Mouse (Mus musculus) ovary, adult 18-20 months (tissue): ENCODE measurements around the gene Slc4a1.

ENCODE experiments used
- DNase-seq: peaks from one replicate; pipeline ENCODE4 v3.0.0; 2022; ENCODE audit warnings: low spot score, mixed read lengths

The Slc4a1 gene

DNA sequence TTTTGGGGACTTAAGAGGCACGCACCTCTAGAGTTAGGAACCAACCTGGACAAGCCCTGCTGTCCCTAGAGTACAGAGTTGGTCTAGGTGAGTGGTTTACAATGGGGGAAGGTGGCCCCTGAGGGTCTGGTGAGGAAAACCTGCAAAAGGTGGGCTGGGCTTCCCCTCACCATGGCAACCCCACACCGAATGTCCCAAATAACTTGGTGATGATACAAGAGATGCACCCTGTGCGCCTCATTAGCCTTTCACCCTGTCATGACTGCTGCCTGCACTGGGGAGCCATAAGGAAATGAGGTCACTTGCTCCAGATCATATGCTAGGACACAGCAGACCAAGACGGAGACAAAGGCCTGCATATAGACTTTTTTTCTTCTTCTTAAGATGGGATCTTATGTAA lies 15.6 kb downstream of the Slc4a1 start:
- no peak for DNase-seq

DNA sequence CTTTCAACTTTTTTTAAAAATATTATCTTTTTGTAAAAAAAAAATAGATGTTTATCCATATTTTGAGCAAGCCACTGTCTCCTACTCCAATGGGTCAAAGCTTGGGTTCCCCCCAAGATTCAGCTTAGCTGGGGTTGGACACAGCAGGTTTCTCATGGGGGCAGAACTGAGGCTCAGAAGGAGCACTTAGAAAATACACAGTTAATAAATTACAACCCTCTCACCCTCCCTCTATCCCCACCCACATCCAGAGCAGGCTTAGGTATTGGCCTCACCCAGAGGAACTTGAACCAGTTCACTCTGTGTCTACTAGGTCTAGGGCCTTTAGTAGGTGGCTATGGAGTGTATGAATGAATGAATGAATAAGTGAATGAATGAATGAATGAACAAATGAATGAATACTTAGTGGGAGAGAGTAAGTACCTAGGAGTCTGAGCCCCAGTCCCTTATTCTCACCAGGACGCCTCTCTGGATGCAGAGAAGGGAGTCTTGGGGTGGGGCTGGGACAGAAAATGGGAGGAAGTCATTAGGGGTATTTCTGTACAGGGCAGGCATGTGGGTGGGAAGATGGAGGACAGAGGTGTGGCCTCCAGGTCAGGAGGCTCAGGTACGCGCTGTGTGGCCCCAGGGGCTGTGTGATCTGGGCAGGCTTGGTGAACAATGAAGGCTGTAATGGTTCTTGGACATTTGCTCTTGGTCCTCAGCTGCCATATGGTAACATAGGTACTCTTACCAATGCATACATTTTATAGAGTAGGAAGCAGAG lies 16.6 kb downstream of the Slc4a1 start:
- DNase-seq = no peak

DNA sequence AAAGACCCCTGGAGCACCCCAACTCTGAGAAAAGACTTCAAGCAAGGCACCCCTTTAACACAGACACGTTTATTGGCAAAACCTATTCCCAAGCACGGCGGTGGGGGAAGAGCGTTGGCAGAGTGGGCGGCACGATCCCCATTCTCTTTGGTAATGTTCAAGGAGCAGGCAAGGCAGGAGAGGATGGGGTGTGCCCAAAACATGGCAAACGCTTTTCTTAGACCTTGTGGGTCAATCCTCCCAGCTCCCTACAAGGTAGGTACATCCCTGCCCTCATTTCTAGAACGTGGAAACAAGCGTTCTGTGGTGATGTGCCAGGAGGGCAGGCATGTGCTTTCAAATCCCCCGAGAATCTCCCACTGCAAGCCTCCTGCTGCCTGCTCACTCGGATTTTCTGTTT lies 17.2 kb downstream of the Slc4a1 start:
- no peak for DNase-seq

DNA sequence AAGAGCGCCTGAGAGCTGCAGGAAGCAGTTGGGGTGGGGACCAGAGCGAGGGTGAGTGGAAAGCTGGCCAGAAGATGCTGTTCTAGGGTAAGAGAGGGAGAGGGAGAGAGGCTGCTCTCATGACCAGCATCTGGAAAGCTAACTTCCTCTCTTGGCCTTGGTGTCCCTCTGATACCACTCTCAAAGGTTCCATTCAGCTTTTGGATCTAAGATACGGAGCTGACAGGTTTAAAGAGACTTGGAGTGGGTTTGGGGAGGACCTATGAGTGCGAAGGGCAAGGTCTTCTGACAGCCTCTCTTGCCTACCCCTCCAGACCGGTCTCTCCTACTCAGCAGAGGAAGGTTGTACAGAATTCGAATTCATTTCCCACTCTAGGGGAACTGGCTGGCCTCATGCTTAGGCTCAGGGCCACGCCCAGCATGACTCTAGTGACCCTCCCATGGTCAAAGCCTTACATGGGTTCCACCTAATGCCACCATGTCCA lies 17.9 kb downstream of the Slc4a1 start:
- no peak for DNase-seq

DNA sequence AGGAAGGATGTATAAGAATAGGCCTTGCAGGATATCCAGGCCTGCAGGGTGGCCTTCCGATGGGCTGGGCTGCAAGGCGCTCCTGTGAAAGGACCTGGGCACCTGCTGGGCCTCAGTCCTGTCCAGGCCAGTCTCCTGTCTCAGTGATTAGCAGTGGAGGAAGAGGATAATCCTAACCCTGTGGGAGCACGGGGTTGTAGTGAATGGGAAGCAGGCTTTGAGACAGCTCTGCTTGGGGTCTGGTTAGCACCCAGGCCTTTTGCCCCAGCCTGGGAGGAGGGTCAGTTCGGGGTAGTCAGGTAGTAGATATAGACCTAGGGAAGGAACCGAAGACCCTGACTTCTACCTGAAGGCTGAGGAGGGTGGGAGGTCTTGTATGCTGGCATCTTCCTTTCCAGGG lies 18.3 kb downstream of the Slc4a1 start:
- DNase-seq = no peak

DNA sequence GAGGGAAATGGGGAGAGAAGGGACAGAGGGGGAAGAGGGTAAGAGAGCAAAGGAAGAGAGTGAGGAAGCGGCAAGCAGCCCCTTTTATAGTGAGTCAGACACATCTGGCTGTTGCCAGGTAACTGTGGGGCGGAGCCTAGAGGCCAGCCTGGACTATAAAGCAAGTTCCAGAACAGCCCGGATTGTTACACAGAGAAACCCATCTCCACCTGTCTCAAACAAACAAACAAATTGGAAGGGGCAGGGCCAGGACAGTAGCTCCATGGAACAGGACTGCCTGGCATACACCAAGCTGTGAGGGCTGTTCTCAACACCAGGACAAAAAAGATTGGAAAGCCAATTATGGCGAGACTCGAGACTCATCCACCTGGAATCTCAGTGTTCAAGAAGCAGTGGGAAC lies 19.1 kb downstream of the Slc4a1 start:
- no peak for DNase-seq

DNA sequence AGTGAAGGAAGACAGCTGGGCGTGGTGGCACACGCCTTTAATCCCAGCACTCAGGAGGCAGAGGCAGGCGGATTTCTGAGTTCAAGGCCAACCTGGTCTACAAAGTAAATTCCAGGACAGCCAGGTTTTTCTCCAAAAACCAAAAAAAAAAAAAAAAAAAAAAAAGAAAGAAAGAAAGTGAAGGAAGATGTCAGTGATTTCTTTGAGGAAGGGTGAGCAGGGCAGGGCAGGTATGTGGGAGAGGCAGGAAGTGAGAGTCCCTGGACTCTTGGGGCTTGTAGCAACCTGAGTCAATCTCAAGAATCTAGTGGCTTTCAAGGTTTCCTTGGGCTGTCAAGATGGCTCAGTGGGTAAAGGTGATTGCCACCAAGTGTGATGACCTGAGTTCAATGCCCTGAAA lies 21.5 kb downstream of the Slc4a1 start:
- DNase-seq = no peak

DNA sequence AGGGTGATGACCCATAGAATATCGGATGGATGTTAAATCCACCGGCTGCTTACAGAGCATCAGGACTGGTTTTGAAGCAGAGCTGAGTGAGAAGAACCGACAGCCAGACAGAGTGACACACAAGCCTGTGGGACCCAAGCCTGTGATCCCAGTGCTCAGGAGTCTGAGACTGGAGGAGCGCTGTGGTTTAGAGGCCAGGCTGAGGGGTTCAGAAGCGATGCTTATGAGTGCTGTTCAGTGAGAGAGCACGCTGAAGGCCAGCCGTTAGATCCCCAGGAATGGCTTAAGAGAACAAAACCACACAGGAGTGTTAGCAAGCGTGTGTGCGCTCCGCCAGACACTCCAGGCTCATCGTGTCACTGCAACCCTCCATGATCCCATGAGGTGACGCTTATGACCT lies 23.3 kb downstream of the Slc4a1 start:
- DNase-seq = no peak

DNA sequence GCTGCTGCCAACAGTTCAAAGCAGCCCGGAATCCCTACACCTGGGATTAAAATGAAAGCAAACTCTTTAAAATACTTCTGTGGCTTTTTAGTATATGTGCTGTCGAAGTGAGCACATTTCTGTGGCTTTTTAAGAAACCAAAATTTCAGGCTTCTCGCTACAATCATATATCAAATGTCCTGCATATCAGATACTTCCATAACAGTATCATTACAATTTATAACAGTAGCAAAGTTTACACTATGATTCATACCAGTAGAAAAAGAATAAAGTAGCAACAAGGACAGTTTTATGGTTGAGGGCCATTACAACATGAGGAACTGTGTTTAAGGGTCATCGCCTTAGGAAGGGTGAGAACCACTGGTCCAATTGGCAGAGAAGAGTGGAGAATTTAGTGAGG lies 24.9 kb downstream of the Slc4a1 start:
- DNase-seq = no peak

DNA sequence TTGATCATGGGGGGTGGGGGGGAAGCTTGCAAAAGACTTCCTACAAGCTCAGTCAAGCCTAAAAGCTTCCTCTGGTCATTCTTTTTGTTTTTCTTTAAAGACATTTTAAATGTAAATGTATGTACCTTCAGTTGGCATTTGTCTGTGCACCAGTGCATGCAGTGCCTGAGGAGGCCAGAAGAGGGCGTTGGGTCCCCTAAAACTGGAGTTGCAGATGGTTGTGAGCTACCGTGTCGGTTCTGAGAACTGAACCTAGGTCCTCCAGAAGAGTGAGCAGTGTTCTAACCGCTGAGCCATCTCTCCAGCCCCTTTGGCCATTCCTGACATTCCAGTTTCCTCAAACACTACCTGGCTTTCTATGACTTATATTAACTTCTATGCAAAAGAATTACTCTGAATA lies 26.4 kb downstream of the Slc4a1 start:
- DNase-seq = no peak

DNA sequence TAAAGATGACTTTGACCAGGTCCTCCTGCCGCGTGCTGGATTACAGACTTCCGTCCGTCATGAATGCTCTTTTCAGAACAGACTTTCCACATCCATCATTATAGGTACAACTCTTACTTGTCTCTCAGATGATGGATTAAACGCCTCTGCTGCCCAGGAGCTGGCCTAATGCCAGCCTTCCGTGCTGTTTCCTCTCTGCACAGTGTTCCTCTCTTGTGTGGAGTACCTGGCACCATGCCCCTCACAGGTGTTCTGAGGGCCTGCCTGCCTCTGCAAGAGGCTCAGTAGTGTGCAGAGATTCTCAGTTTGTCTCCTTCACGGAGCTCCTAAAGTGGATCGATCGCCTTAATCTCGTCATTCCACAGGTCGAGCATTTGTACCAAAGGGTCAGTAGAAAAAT lies 26.8 kb downstream of the Slc4a1 start:
- no peak for DNase-seq

DNA sequence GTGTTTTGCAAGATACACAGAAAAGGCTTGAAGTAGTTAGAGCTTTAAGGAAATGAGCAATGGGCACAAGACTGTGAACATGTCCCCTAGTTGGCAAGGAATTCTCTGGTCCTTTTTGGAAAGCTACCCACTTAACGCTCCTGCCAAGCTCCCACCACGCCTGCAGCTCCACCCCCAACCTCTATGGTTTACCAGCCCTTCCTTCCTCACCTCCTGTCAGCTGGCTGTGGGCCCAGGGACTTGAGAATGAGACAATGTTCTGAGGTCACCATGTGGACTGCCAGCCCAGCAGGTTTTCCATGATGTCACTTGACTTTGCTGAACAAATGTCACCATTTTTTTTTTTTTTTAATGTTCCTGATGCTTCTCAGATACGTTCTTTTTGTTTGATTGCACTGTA lies 27.4 kb downstream of the Slc4a1 start:
- peak; percentile 58 for DNase-seq

DNA sequence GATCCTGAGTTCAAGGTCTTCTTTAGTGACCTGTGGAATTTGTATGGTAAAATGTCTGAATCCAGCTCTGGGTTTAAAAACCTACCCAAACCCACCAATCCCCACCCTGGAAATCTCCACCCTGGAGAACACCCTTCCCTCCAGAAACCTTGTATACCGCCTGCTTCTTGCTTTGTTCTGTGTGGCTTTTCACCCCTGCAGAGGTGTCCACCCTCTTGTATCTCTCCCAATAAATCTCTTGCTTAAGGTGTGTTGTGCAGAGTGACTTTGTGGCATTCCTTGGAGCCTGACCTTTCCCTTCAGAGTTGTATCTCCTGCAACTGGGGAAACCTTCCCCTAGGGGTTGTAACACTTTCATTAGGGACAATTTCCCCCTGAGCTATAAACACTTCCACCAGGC lies 28.1 kb downstream of the Slc4a1 start:
- DNase-seq = no peak

DNA sequence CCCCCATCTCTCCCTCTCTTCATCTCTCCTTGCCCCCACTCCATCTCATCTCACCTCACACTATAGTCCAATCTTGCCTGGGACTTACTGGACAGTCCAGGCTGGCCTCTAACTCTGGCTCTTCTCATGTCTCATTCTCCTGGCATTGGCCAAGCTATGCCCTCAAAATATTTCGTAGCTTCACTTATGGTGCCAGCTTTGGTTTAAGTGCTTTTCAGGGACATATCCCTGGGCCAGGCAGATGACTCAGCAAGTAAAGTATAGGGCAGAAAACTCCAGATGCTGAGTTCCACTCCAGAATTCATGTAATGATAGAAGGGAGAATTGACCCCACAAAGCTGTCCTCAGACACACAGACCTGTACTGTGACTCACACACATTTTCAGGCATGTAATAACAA lies 29.8 kb downstream of the Slc4a1 start:
- no peak for DNase-seq

DNA sequence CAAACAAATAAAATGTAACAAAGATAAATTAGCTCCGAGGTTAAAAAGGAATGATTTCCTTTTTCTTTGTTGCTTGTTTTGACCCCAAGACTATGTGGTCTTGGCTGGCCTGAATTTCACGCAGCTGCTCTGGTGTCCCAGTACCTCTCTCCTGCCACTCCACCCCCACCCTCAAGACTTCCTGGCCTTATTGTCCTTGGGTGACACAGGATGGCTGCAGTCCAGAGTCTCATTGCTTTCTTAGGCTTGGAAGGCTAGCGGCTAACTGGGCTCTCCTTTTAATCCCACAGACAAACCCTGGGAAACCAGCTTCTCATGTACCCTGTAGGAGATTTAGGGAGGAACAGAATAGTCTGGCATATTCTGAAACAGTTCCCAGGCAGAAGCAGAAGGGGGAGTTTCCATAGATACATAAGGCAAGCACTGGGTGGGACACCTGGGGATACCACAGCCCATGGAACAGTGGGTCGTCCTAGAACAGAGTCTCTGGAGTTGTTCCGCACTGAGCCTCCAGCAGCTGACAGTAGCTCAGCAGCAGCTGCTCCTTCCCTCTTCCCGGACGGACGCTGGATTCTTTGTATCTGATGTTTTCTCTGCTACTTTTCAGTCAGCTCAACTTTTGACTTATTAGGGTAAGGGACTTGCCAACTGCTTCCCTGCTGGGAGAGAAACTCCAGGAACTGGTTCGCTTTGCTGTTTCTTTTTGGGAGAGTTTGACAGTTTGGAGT lies 30.9 kb downstream of the Slc4a1 start:
- no peak for DNase-seq

DNA sequence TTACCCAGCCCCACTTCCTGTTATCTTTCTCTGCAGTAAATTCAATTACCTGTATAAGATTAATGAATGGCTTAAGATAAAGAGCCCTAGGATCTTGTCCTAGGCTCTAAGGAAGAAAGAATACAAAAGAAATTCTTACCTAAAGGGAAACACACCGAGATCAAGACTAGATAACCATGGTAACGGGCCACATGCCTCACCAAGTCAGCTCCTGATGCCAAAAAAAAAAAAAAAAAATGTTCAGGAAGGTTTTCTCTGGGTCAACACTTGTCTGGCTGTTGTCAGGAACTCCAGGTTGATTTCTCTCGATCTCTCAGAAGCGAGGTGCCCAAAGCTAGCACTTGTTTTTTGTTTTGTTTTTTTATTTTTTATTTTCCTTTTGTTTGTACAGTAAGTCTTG lies 32.0 kb downstream of the Slc4a1 start:
- no peak for DNase-seq

DNA sequence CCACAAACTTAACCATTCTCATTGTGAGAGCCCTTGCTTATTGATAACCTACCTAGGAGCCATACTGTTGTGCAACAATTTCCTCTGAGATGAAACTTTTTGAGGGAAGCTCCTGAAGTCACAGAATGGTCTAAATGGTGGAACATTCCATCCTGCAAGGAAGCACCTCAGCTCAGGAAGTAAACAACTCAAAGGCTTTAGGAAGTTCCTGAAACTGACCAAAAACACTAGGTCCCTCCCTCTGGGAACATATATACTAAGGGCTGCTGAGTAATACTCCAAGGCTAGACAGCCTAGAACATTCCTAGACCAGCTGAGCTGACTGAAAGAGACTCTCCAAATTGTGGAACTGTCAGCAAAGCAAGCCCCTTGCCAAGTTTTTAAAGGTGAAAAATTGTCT lies 32.9 kb downstream of the Slc4a1 start:
- DNase-seq = no peak

DNA sequence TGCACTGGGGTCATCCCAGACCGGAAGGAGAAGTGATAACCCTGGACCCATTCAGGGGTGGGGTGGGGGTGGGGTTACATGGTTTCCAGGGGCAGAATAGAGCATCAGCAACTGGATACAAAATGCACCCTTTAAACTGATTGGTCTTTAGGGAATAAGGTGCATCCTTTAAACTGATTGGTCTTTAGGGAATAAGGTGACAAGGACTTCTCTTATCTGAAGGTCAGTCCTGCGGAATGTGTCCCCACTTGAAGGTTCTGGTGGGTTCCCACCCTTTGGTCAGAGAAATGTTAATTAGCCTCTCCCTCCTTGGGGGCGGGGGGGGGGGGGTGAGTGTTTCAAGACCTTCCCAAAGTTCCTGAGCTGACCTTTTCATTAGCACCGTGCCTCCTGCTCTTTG lies 34.2 kb downstream of the Slc4a1 start:
- DNase-seq = no peak

DNA sequence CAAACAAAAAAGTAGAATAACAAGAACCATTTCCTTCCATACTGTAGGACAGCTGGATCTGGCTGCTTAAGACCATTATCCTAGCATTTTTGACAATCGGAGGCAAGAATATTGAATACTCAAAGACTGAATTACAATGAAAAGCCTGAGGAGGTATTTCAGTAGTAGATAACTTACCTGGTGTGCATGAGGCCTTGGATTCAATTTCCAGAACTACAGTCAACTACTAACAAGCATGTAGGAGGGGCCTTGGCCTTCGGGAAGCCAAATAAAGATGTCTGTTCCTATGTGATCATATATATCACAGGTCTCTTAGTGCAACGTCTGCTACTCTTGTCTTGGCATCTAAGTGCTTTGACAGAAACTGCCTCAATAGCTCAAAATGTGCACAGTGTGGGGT lies 36.0 kb downstream of the Slc4a1 start:
- DNase-seq = no peak

DNA sequence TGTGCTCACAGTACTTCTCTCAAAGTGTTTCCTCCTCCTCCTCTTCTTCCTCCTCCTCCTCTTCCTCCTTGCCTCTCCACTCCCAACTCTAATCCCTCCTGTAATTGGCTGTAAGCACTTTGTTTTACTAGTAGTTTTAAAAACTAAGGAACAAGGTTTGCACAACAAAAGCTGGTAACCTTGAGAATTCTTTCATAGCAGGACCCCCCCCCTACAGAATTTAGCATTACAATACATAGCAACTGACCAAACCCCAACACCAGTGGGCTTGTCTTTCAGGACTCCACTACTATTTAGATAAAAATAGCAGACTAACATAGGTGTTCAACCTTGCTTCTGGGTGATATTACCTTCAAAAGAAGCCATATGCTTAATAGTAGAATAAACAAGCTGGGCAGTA lies 36.5 kb downstream of the Slc4a1 start:
- DNase-seq = no peak

DNA sequence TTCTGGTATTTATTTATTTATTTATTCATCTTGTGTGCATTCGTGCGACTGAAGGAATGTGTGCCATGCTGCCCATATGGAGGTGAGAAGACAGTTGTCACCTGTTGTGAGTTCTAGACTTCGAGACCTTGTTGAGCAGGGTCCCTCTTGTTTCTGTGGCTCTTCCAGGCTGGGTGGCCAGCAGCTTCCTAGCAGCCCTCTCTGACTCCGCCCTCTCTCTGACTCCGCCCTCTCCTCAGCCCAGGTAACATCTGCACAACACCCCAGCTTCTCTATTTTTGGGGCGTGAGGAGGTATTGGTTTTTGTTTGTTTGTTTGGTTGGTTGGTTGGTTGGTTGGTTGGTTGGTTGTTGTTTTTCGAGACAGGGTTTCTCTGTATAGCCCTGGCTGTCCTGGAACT lies 38.2 kb downstream of the Slc4a1 start:
- DNase-seq = no peak

DNA sequence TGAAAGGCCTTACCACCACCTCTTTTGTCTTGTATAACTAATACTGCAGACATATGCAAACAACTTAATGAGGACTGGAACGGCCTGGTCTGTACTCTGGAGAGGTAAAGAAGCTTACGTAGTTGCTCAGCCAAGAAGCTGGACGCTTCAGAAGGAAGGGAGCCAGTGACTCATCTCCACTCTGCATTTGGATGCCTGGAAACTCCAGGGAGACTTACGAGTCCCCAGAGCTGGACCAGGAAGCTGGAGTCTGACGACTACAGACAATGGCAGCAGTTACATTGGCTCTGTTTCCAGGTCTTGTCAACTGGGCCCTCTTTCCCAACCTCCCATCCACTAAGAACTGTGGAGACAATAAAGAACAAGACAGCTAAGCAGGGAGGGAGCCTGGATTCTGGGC lies 38.8 kb downstream of the Slc4a1 start:
- DNase-seq = no peak

DNA sequence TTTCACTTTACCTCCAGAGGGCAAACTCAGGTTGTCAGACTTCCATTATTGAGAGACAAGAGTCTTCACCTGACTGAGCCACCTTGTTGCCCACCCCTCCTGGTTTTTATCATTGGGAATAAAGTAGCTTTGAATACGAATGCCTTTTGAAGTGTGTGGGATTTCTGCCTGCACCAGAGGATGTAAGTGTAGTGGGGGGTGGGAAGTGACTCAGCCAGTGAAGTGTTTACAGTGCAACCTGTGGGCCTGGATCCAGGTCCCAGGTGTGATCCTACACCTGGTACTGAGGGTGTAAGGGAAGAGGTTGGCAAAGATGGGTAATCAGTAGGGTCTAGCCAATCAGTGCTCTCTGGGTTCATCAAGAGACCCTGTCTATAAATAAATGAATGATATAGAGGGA lies 42.5 kb downstream of the Slc4a1 start:
- DNase-seq = no peak

DNA sequence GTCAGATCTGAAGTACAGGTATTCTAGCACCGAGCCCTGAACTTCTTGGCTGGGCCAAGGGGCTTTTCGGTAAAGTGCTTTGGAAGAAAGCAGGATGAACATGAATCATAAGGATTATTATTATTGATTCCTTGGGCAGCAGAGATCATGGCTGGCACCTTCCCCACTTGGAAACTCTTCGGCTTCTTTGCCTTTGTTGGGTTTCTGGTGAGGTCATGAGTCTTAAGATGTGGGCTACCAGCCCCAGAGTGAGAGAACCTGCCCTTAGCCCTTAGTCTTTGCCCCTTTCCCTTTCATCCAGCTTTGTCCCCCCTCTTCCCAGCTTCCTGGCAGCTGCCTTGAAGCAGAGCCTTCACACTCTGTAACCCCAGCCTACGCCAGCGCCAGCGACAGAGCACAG lies 44.1 kb downstream of the Slc4a1 start:
- no peak for DNase-seq
